Mouse (Mus musculus) macrophage (primary cell): ENCODE measurements around the gene Tcf23. TPM values are rescaled to one million over a fixed set of nuclear protein-coding genes. Genes with fewer than 3 reads are reported as not detected.
A peak's percentile ranks its signal among the peaks of the same experiment; 100 is the strongest.

ENCODE experiments used
- H3K27ac ChIP-seq: fragments of 350-480 bp; formaldehyde crosslinking; 2 replicates; pipeline ENCODE4 v1.9.0; 2021
- H3K36me3 ChIP-seq: fragments of 350-480 bp; formaldehyde crosslinking; 2 replicates; pipeline ENCODE4 v1.9.0; 2021; ENCODE audit errors: inconsistent target
- H3K4me3 ChIP-seq: fragments of 350-480 bp; formaldehyde crosslinking; 2 replicates; pipeline ENCODE4 v1.9.0; 2021; ENCODE audit errors: inconsistent target
- H3K79me2 ChIP-seq: fragments of 350-480 bp; formaldehyde crosslinking; 2 replicates; pipeline ENCODE4 v1.9.0; 2021; ENCODE audit errors: inconsistent target
- WGBS: methylation state at CpG from one replicate; pipeline ENCODE4 v1.1.7; 2026; ENCODE audit warnings: inconsistent platforms; ENCODE audit not compliant: missing documents; 5-methylcytosine and 5-hydroxymethylcytosine counted together
- polyA plus RNA-seq: library from polyadenylated mRNA; stranded (reverse); fragments of 250-400 nt; gene quantifications from 3 replicates; pipeline ENCODE4 v1.2.4, GENCODE M21; 2018; ENCODE audit warnings: inconsistent platforms

The Tcf23 gene
- polyA plus RNA-seq, 1 experiment from 2014 or later, result not detected

DNA sequence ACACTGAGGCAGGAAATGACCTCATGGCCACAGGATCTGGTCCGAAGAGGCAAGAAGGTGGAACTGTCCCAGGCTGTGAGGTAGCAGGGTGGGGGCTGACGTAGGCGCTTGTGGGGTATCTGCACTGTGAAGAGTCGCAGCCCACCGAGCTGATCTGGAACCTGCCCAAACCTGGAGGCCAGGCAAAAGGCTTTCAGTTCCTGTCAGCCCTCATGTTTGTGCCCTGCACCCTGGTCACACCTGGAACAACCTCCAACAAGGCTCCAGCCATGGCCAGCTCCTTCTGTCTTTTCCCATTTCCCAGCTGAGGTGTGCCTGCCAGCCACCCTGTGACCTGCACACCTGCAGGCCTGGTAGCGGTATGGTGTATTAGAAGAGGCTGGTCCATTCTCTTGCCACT is 10.6 kb upstream of the Tcf23 start:
- Histone ChIP-seq H3K36me3 (peaks cover 43% of the 10 kb centered on the region), H3K4me3 (no peak overlapping the region), H3K79me2 (peaks cover 27% of the 10 kb centered on the region), H3K27ac (no peak overlapping the region)
- WGBS, result 78% methylated on average over 6 of the region's 6 CpGs

DNA sequence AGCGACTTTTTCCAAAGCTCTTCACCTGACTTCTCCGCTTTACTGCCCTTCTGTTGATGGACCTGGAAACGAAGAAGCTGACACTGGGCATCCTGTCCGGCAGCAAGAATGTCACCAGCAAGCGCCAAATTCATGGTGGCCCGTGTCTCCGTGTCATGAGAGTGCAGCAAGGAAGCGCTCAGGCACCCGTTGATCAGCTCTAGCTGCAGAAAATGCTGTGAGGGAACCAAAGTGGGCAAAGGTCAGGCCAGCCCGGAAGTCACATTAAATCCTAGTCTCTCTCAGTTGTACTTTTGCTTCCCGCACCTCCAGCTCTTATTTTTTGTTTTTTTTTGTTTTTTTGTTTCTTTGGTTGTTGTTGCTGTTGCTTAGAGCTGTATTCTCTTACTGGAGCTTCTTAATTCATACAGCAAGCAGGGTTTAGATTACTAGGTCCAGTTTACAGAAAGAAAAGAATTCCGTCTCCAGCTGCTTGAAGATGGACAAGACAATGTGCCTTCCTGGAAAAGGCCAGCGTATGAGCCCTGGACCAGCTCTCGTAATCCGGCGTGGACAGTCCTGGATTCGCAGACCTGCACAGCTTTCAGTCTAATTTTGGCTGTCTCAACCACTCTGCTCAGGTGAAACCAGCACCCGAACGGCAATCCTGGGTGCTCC is 9.1 kb upstream of the Tcf23 start:
- 28% methylated on average over 19 of the region's 19 CpGs for WGBS
- Histone ChIP-seq H3K79me2 (peaks cover 27% of the 10 kb centered on the region), H3K36me3 (peaks cover 31% of the 10 kb centered on the region), H3K4me3 (peak overlapping the region; percentile 92), H3K27ac (peak overlapping the region; percentile 68)

DNA sequence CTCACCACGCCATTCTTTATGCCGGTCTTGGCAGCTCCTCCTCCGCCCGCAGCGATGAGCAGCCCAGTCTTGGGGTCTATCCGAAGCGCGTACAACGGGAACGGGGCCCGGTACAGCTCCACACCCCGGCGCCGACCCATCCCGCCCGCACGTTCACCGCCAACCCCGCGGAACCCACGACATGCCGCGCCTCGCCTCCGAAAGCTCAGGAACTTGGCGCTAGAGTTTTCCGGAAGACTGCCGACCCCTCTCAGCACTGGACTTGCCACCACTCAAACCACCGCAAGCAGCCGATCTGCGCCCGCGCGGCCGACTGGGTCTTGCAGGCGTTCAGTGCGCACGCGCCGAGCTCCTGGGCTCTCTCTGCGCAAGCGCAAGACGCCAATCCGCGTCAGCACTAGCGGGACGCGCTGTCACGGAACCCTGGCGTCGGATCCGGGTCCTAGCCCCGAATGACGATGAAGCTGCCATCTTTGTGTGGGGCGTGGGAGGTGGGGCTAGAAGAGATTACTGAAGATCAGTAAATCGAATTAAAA is 8.4 kb upstream of the Tcf23 start, which contains the start of gene Preb:
Preb (minus strand) TSS at position 396 of the 536 bp plus-strand sequence.
- Histone ChIP-seq H3K36me3 (peaks cover 24% of the 10 kb centered on the region), H3K79me2 (peaks cover 27% of the 10 kb centered on the region), H3K4me3 (peak within 1 kb of the TSS; percentile 92), H3K27ac (peak within 1 kb of the TSS; percentile 77)
- under 1% methylated on average over 53 of the region's 56 CpGs for WGBS

DNA sequence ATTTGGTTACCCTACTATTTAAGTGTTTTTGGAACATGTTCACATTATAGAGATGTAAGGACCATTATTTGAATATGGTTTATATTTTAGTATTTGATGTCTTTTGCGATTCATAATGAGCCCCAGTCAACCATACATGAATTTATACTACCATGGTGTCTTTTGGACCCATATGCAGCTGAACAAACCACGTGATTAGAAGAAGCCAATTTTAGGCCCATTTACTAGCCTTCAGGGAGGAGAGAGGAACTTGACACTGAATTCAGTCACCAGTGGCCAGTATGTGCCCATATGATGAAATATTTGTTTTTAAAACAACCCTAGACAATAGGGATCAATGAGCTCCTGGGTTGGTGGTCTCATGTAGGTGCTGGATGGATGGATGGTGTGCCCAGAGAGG is 7.6 kb upstream of the Tcf23 start:
- H3K36me3 ChIP-seq, result peaks cover 16% of the 10 kb centered on the region
- H3K27ac ChIP-seq, result peak overlapping the region; percentile 77
- WGBS, result 89% methylated on average over 2 of the region's 2 CpGs
- peak overlapping the region; percentile 92; the same call in 1 of the 2 replicates for H3K4me3 ChIP-seq
- peaks cover 27% of the 10 kb centered on the region for H3K79me2 ChIP-seq

GRCm38 (mm10) chr5:30961545-30962505 is 6.6 kb upstream of the Tcf23 start:
- Histone ChIP-seq H3K36me3 (peaks cover 13% of the 10 kb centered on the region), H3K79me2 (peaks cover 27% of the 10 kb centered on the region), H3K4me3 (no peak overlapping the region), H3K27ac (peak overlapping the region; percentile 77)
- WGBS, result 16% methylated on average over 10 of the region's 10 CpGs

- H3K36me3 ChIP-seq, result no peaks in the 10 kb centered on the region
- WGBS, result 86% methylated on average over 3 of the region's 3 CpGs
- H3K4me3 ChIP-seq, result no peak overlapping the region
- H3K79me2 ChIP-seq, result peaks cover 11% of the 10 kb centered on the region
- no peak overlapping the region for H3K27ac ChIP-seq
These were observed 4.5 kb upstream of the Tcf23 start for GRCm38 (mm10) chr5:30963916-30964315.

DNA sequence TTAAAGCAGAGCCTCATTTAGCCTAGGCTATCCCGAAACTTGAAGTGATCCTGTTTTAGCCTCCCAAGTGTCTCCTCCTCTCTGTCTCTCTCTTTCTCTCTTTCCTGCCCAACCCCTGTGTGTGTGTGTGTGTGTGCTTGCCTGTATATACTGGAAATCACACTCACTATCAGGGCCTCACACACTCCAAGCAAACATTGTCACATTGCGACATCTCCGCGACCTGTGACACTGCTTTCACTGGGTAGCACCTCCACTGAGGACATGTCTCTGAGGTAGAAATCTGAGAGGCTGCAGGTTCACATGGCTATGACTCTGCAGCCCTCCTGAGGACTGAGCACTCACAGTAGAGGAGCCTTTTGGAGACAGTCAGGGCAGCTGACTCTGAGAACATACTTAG is 2.3 kb upstream of the Tcf23 start:
- WGBS, result 90% methylated on average over 3 of the region's 4 CpGs
- no peaks in the 10 kb centered on the region for H3K36me3 ChIP-seq
- no peak overlapping the region for H3K4me3 ChIP-seq
- no peak overlapping the region for H3K27ac ChIP-seq
- no peaks in the 10 kb centered on the region for H3K79me2 ChIP-seq

GRCm38 (mm10) chr5:30969440-30969839 is 978 bp downstream of the Tcf23 start:
- no peak overlapping the region for H3K4me3 ChIP-seq
- WGBS, result 91% methylated on average over 2 of the region's 2 CpGs
- no peaks in the 10 kb centered on the region for H3K36me3 ChIP-seq
- H3K79me2 ChIP-seq, result no peaks in the 10 kb centered on the region
- no peak overlapping the region for H3K27ac ChIP-seq

DNA sequence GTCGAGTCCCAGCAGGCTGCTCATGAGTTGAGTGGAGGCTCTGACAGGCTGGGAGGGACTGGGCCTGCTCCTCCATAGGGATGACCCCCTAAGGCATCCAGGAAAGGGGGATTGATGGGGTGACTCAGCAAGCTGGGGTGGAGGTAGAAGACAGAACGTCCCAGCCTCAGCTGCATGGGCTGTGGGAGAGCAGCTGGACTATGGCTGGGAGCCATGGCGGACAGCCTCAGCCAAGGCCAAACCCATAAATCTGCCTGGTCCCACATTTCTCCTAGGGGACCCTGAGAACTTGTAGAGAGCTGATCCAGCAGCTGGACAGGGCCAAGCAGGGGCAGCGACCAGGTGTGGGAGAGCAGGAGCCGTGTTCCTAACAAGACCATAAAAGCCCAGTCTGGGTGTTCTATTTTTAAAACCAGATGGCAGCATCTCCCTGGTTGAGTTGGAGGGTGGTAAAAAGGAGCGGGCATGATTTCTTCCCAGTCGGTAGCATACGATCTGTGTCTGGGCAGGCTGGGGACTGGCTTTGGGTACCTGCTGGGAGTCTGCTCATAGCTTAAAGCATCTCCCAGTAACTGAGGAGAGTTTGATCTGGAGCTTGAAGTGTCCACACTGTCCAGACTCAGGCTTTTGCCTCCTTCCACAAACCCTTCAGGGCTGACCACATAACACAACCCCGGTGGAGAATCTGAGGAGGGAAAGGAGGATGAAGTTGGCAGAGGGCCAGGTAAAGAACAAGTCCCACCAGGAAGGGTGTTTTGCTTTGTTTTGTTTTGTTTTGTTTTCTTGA is 6.6 kb downstream of the Tcf23 start:
- H3K27ac ChIP-seq, result no peak overlapping the region
- WGBS, result 85% methylated on average over 8 of the region's 9 CpGs
- no peaks in the 10 kb centered on the region for H3K36me3 ChIP-seq
- no peaks in the 10 kb centered on the region for H3K79me2 ChIP-seq
- H3K4me3 ChIP-seq, result no peak overlapping the region

- no peaks in the 10 kb centered on the region for H3K79me2 ChIP-seq
- no peak overlapping the region for H3K4me3 ChIP-seq
- no peaks in the 10 kb centered on the region for H3K36me3 ChIP-seq
- 49% methylated on average over 2 of the region's 2 CpGs for WGBS
- H3K27ac ChIP-seq, result no peak overlapping the region
These were observed 13.9 kb downstream of the Tcf23 start for GRCm38 (mm10) chr5:30982357-30982756.

GRCm38 (mm10) chr5:30992980-30993676 is 24.7 kb downstream of the Tcf23 start:
- no peaks in the 10 kb centered on the region for H3K79me2 ChIP-seq
- no peak overlapping the region for H3K27ac ChIP-seq
- H3K4me3 ChIP-seq, result no peak overlapping the region
- H3K36me3 ChIP-seq, result no peaks in the 10 kb centered on the region
- 92% methylated on average over 5 of the region's 5 CpGs for WGBS

DNA sequence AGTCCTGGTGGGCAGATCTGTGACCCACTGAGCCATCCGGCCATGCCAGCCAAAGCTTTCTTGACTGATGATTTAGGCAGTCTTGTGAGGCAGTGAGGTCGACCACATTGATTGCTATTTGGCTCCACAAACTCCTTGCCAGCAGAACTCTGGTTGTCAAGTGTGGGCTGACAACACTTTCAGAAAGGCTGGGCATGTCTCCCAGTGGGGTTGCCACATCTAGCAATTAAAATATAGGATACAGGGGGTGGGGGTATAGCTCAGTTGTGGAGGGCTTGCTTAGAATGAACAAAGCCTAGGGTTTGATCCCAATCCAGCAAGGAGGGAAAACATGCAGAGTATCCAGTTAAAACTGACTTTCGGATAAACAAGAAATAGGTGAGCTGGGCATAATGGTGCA is 25.6 kb downstream of the Tcf23 start:
- H3K36me3 ChIP-seq, result no peaks in the 10 kb centered on the region

DNA sequence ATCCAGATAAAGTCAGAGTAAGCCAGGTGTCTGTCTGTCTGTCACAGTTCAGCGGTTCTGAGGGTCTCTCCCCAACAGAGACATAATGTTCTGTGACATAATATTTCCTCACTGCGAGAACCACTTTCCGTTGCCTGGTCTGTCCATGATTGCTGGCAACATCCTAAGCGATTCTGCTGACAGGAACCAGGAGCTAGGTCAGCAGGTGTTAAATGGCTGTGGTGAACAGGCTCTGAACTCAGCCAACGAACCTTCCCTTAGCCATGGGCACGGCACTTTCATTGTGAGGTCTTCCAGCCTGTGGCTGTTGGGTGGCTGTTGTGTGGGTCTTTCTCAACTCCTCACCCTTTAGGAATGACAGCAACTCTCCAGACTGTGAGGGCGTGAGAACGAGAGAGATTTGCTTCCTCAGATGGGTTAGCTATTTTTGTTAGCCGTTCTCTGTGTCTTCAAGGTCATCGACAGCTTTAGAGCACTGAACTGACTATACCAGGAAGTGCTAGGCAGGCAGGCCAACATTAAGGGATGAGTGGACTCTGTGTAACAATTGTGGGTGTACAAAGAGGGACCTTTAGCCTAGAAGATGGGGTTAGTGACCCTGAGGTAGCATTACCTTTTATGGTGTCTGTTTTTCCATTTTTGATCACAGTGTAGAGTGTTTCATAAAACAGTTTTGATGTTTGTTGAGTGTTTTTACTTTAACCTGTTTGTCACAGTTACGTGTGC is 26.6 kb downstream of the Tcf23 start:
- Histone ChIP-seq H3K27ac (no peak overlapping the region), H3K4me3 (no peak overlapping the region), H3K79me2 (no peaks in the 10 kb centered on the region), H3K36me3 (no peaks in the 10 kb centered on the region)
- WGBS, result 84% methylated on average over 11 of the region's 11 CpGs

More for the DNA sequence above, 25.6 kb downstream of the Tcf23 start:
- WGBS, result 80% methylated on average over 3 of the region's 3 CpGs
- H3K27ac ChIP-seq, result no peak overlapping the region
- no peak overlapping the region for H3K4me3 ChIP-seq
- H3K79me2 ChIP-seq, result no peaks in the 10 kb centered on the region
